In genomic region chr6:72345633-72346032, GRCm38 (mm10) we compare ENCODE assay signal across 8 mouse cellular contexts. TPM values are rescaled to one million over a fixed set of nuclear protein-coding genes. Genes with fewer than 3 reads are reported as not detected.
A peak's percentile ranks its signal among the peaks of the same experiment; 100 is the strongest.
DNase-seq lines count a peak whose midpoint lies in the region; ATAC-seq lines count a peak whose summit lies in the region.

No protein-coding gene starts in this region.

- H3K36me3 ChIP-seq in megakaryocyte, embryonic 14.5 days (replicated peaks; ENCODE audit: low read length), result peaks cover 47% of the 10 kb centered on the region
- peaks cover 6% of the 10 kb centered on the region; the same call in 1 of the 2 replicates for H3K36me3 ChIP-seq in forebrain, embryonic 11.5 days (ENCODE audit: control insufficient read depth, insufficient read depth, low read length)
- H3K36me3 ChIP-seq in limb, embryonic 13.5 days, result peaks cover 36% of the 10 kb centered on the region
- H3K36me3 ChIP-seq in stomach, embryonic 15.5 days, result peaks cover 14% of the 10 kb centered on the region

- WGBS in forebrain, embryonic 11.5 days, result 60% methylated on average over 6 of the region's 6 CpGs
- 46% methylated on average over 6 of the region's 6 CpGs for WGBS in limb, embryonic 13.5 days
- 45% methylated on average over 6 of the region's 6 CpGs for WGBS in stomach, embryonic 15.5 days

- peak overlapping the region; percentile 89 for H3K4me2 ChIP-seq in forebrain, embryonic 11.5 days (ENCODE audit: low read depth, low read length, severe bottlenecking)
- H3K4me2 ChIP-seq in limb, embryonic 13.5 days (replicated peaks), result peak overlapping the region; percentile 91
- peak overlapping the region; percentile 85 for H3K4me2 ChIP-seq in stomach, embryonic 15.5 days

- no peak for ATAC-seq in megakaryocyte, adult 5-6 weeks (ENCODE audit: poor library complexity, severe bottlenecking)
- ATAC-seq in forebrain, embryonic 11.5 days (replicated peaks; ENCODE audit: low FRiP score), result no peak
- no peak for ATAC-seq in limb, embryonic 13.5 days (ENCODE audit: low FRiP score, low read depth)
- no peak for ATAC-seq in stomach, embryonic 15.5 days (ENCODE audit: insufficient read depth, low FRiP score, low read depth)
- ATAC-seq in megakaryocyte progenitor cell, adult 5-6 weeks (replicated peaks; ENCODE audit: poor library complexity), result no peak

- H3K9ac ChIP-seq in forebrain, embryonic 11.5 days (ENCODE audit: low read length), result peak overlapping the region; percentile 65; the same call in 1 of the 2 replicates
- peak overlapping the region; percentile 92; the same call in 1 of the 2 replicates for H3K9ac ChIP-seq in limb, embryonic 13.5 days
- no peak overlapping the region for H3K9ac ChIP-seq in stomach, embryonic 15.5 days

- H3K4me1 ChIP-seq in megakaryocyte, embryonic 14.5 days, result peaks cover 72% of the 10 kb centered on the region
- peaks cover 4% of the 10 kb centered on the region; the same call in 1 of the 2 replicates for H3K4me1 ChIP-seq in forebrain, embryonic 11.5 days (replicated peaks; ENCODE audit: control insufficient read depth, insufficient read depth, low read length)
- peaks cover 40% of the 10 kb centered on the region for H3K4me1 ChIP-seq in limb, embryonic 13.5 days
- peaks cover 27% of the 10 kb centered on the region for H3K4me1 ChIP-seq in stomach, embryonic 15.5 days

- no peaks in the 10 kb centered on the region for H3K27me3 ChIP-seq in megakaryocyte, embryonic 14.5 days (replicated peaks)
- H3K27me3 ChIP-seq in forebrain, embryonic 11.5 days (ENCODE audit: control insufficient read depth, insufficient read depth, low read length), result no peaks in the 10 kb centered on the region
- no peaks in the 10 kb centered on the region for H3K27me3 ChIP-seq in limb, embryonic 13.5 days
- no peaks in the 10 kb centered on the region for H3K27me3 ChIP-seq in stomach, embryonic 15.5 days (replicated peaks)

- H3K27ac ChIP-seq in forebrain, embryonic 11.5 days (ENCODE audit: low read depth, low read length), result no peak overlapping the region
- no peak overlapping the region for H3K27ac ChIP-seq in limb, embryonic 13.5 days
- peak overlapping the region; percentile 67; the same call in 1 of the 2 replicates for H3K27ac ChIP-seq in stomach, embryonic 15.5 days

- no peak for DNase-seq in forebrain, embryonic 11.5 days (ENCODE audit: low spot score)
- no peak for DNase-seq in spleen, postnatal 14 days (ENCODE audit: low spot score in 2 of 2)
- no peak for DNase-seq in embryo, embryonic 11 days

- H3K9me3 ChIP-seq in megakaryocyte, embryonic 14.5 days, result no peaks in the 10 kb centered on the region
- H3K9me3 ChIP-seq in forebrain, embryonic 11.5 days (ENCODE audit: control insufficient read depth, low read length), result no peaks in the 10 kb centered on the region
- no peaks in the 10 kb centered on the region for H3K9me3 ChIP-seq in limb, embryonic 13.5 days
- H3K9me3 ChIP-seq in stomach, embryonic 15.5 days, result no peaks in the 10 kb centered on the region

- peak overlapping the region; percentile 97 for H3K4me3 ChIP-seq in megakaryocyte, embryonic 14.5 days (replicated peaks)
- H3K4me3 ChIP-seq in forebrain, embryonic 11.5 days (ENCODE audit: low read depth, low read length), result peak overlapping the region; percentile 83; the same call in 1 of the 2 replicates
- peak overlapping the region; percentile 90 for H3K4me3 ChIP-seq in limb, embryonic 13.5 days
- H3K4me3 ChIP-seq in stomach, embryonic 15.5 days (replicated peaks), result peak overlapping the region; percentile 98; the same call in 1 of the 2 replicates

RNA-seq across cellular contexts. Expression of gene Usp39, which starts 0.6 kb away (rescaled TPM):
- 6.4 and 27.8 TPM in 2 replicates for polyA plus RNA-seq in megakaryocyte, embryonic 14.5 days (2012; ENCODE audit: insufficient read depth, low replicate concordance)
- total RNA-seq in megakaryocyte, adult 5-6 weeks (2015), result 36.8 and 42.1 TPM in 2 replicates
- total RNA-seq in megakaryocyte, adult 5-6 weeks (2017), result 71.7 and 77.1 TPM in 2 replicates
- 109 and 113 TPM in 2 replicates for polyA plus RNA-seq in forebrain, embryonic 11.5 days (2014; fragmentation: Nextera tagmentation; extraction: Ambion mirVana)
- 51.5 and 51.7 TPM in 2 replicates for polyA plus RNA-seq in limb, embryonic 13.5 days (2015; fragmentation: Nextera tagmentation; extraction: Ambion mirVana)
- polyA plus RNA-seq in stomach, embryonic 15.5 days (2015; fragmentation: Nextera tagmentation; extraction: Ambion mirVana), result 38.3 and 39.9 TPM in 2 replicates
- 66.8 and 71.3 TPM in 2 replicates for total RNA-seq in megakaryocyte progenitor cell, adult 5-6 weeks (2015)
- total RNA-seq in megakaryocyte progenitor cell, adult 5-6 weeks (2017), result 113 and 115 TPM in 2 replicates

RNA-seq across cellular contexts. Expression of gene 0610030E20Rik, which starts 1.5 kb away (rescaled TPM):
- 3.9 and 10.7 TPM in 2 replicates for polyA plus RNA-seq in megakaryocyte, embryonic 14.5 days (2012; ENCODE audit: insufficient read depth, low replicate concordance)
- total RNA-seq in megakaryocyte, adult 5-6 weeks (2015), result 34.0 and 40.5 TPM in 2 replicates
- total RNA-seq in megakaryocyte, adult 5-6 weeks (2017), result 26.7 and 30.7 TPM in 2 replicates
- 21.4 and 21.5 TPM in 2 replicates for polyA plus RNA-seq in forebrain, embryonic 11.5 days (2014; fragmentation: Nextera tagmentation; extraction: Ambion mirVana)
- 28.6 and 30.2 TPM in 2 replicates for polyA plus RNA-seq in limb, embryonic 13.5 days (2015; fragmentation: Nextera tagmentation; extraction: Ambion mirVana)
- polyA plus RNA-seq in stomach, embryonic 15.5 days (2015; fragmentation: Nextera tagmentation; extraction: Ambion mirVana), result 25.7 and 28.2 TPM in 2 replicates
- 30.3 and 31.9 TPM in 2 replicates for total RNA-seq in megakaryocyte progenitor cell, adult 5-6 weeks (2015)
- 23.0 and 24.7 TPM in 2 replicates for total RNA-seq in megakaryocyte progenitor cell, adult 5-6 weeks (2017)

RNA-seq across cellular contexts. Expression of gene Tmem150a, which starts 9.6 kb away (rescaled TPM):
- 48.1 and 129 TPM in 2 replicates for polyA plus RNA-seq in megakaryocyte, embryonic 14.5 days (2012; ENCODE audit: insufficient read depth, low replicate concordance)
- total RNA-seq in megakaryocyte, adult 5-6 weeks (2015), result 0.20 and 2.3 TPM in 2 replicates
- 0.26 and 0.45 TPM in 2 replicates for total RNA-seq in megakaryocyte, adult 5-6 weeks (2017)
- polyA plus RNA-seq in forebrain, embryonic 11.5 days (2014; fragmentation: Nextera tagmentation; extraction: Ambion mirVana), result 4.2 and 4.6 TPM in 2 replicates
- polyA plus RNA-seq in limb, embryonic 13.5 days (2015; fragmentation: Nextera tagmentation; extraction: Ambion mirVana), result 12.1 and 14.6 TPM in 2 replicates
- polyA plus RNA-seq in stomach, embryonic 15.5 days (2015; fragmentation: Nextera tagmentation; extraction: Ambion mirVana), result 14.8 and 15.4 TPM in 2 replicates
- 1.1 and 1.2 TPM in 2 replicates for total RNA-seq in megakaryocyte progenitor cell, adult 5-6 weeks (2015)
- 0.33 TPM in 1 of 2 replicates, not detected in the other for total RNA-seq in megakaryocyte progenitor cell, adult 5-6 weeks (2017)

RNA-seq across cellular contexts. Expression of gene Rnf181, which starts 21.1 kb away (rescaled TPM):
- 64.6 and 113 TPM in 2 replicates for polyA plus RNA-seq in megakaryocyte, embryonic 14.5 days (2012; ENCODE audit: insufficient read depth, low replicate concordance)
- 69.3 and 70.0 TPM in 2 replicates for total RNA-seq in megakaryocyte, adult 5-6 weeks (2015)
- total RNA-seq in megakaryocyte, adult 5-6 weeks (2017), result 49.5 and 52.1 TPM in 2 replicates
- polyA plus RNA-seq in forebrain, embryonic 11.5 days (2014; fragmentation: Nextera tagmentation; extraction: Ambion mirVana), result 102 and 106 TPM in 2 replicates
- 90.9 and 94.0 TPM in 2 replicates for polyA plus RNA-seq in limb, embryonic 13.5 days (2015; fragmentation: Nextera tagmentation; extraction: Ambion mirVana)
- 123 and 132 TPM in 2 replicates for polyA plus RNA-seq in stomach, embryonic 15.5 days (2015; fragmentation: Nextera tagmentation; extraction: Ambion mirVana)
- 65.5 and 87.8 TPM in 2 replicates for total RNA-seq in megakaryocyte progenitor cell, adult 5-6 weeks (2015)
- 51.4 and 53.7 TPM in 2 replicates for total RNA-seq in megakaryocyte progenitor cell, adult 5-6 weeks (2017)

RNA-seq across cellular contexts. Expression of gene Vamp5, which starts 34.6 kb away (rescaled TPM):
- polyA plus RNA-seq in megakaryocyte, embryonic 14.5 days (2012; ENCODE audit: insufficient read depth, low replicate concordance), result 12.5 and 61.7 TPM in 2 replicates
- total RNA-seq in megakaryocyte, adult 5-6 weeks (2015), result 15.4 and 20.0 TPM in 2 replicates
- 6.5 and 12.4 TPM in 2 replicates for total RNA-seq in megakaryocyte, adult 5-6 weeks (2017)
- 8.1 and 11.9 TPM in 2 replicates for polyA plus RNA-seq in forebrain, embryonic 11.5 days (2014; fragmentation: Nextera tagmentation; extraction: Ambion mirVana)
- polyA plus RNA-seq in limb, embryonic 13.5 days (2015; fragmentation: Nextera tagmentation; extraction: Ambion mirVana), result 21.1 and 22.6 TPM in 2 replicates
- polyA plus RNA-seq in stomach, embryonic 15.5 days (2015; fragmentation: Nextera tagmentation; extraction: Ambion mirVana), result 23.9 and 26.8 TPM in 2 replicates
- total RNA-seq in megakaryocyte progenitor cell, adult 5-6 weeks (2015), result 39.1 and 70.3 TPM in 2 replicates
- total RNA-seq in megakaryocyte progenitor cell, adult 5-6 weeks (2017), result 13.0 and 34.9 TPM in 2 replicates
